Mouse (Mus musculus) liver, postnatal 0 days (tissue): ENCODE data around the gene Golga5.

Experiments
- CTCF ChIP-seq: sonication (generic); IDR thresholded peaks from 2 replicates; pipeline ENCODE4 v1.5.1; 2016; ENCODE audit warnings: antibody characterized with exemption, low read depth
- EP300 ChIP-seq: IDR thresholded peaks from 2 replicates; pipeline ENCODE4 v1.6.1; 2016; ENCODE audit warnings: antibody characterized with exemption, low read depth, mild to moderate bottlenecking

GRCm38 (mm10) chr12:102484946-102485345 is 16.0 kb downstream of the Golga5 start:
- no peak for TF ChIP-seq EP300
- 0 out of 2 replicates have a peak, but pooled peaks have one; percentile 4 for TF ChIP-seq CTCF
